19 mouse cellular contexts compared by ENCODE assay signal in genomic region chr15:11835913-11836312, GRCm38 (mm10).
A peak's percentile ranks its signal among the peaks of the same experiment; 100 is the strongest.
DNase-seq lines count a peak whose midpoint lies in the region; ATAC-seq lines count a peak whose summit lies in the region.
"Had no signal": no experiment of that assay in that cellular context is flagged by ENCODE, and none has a peak within 500 bp of the region (broad histone marks: within the 10 kb centered on the region; RNA-seq: fewer than 3 reads in every experiment).

No protein-coding gene starts in this region.

- H3K4me2 ChIP-seq in heart, embryonic 15.5 days, result no peak overlapping the region
- no peak overlapping the region for H3K4me2 ChIP-seq in lung, embryonic 16.5 days (ENCODE audit: low read depth, low read length)
- H3K4me2 ChIP-seq: embryonic facial prominence, embryonic 13.5 days; hindbrain, embryonic 12.5 days; liver, embryonic 15.5 days had no signal

- 21% methylated on average over 1 of the region's 1 CpGs for WGBS in heart, embryonic 15.5 days
- 16% methylated on average over 1 of the region's 1 CpGs for WGBS in lung, embryonic 16.5 days

- H3K9me3 ChIP-seq in heart, embryonic 15.5 days (replicated peaks), result no peaks in the 10 kb centered on the region
- no peaks in the 10 kb centered on the region for H3K9me3 ChIP-seq in lung, embryonic 16.5 days (ENCODE audit: control insufficient read depth, low read length)
- H3K9me3 ChIP-seq: embryonic facial prominence, embryonic 13.5 days; hindbrain, embryonic 12.5 days; liver, embryonic 15.5 days had no signal

- DNase-seq in heart, postnatal 10 days, result no peak
- DNase-seq in lung, postnatal 4 days, result no peak
- peak; percentile 75 for DNase-seq in embryo, embryonic 10 days (ENCODE audit: low spot score)
- peak; percentile 27 for DNase-seq in yolk sac, embryonic 10.5 days (ENCODE audit: low spot score)
- no peak for DNase-seq in adrenal gland, postnatal 14 days
- DNase-seq: adrenal gland, adult 8-10 months; cerebellum, adult 8-10 months; gastrocnemius, adult 2 months; heart, adult 18-20 months; kidney, adult 18-20 months; right cerebral cortex, adult 18-20 months had no signal

- H3K36me3 ChIP-seq in heart, embryonic 15.5 days, result no peaks in the 10 kb centered on the region
- no peaks in the 10 kb centered on the region for H3K36me3 ChIP-seq in lung, embryonic 16.5 days (ENCODE audit: control insufficient read depth, insufficient read depth, low read length)
- H3K36me3 ChIP-seq: embryonic facial prominence, embryonic 13.5 days; hindbrain, embryonic 12.5 days; liver, embryonic 15.5 days had no signal

- H3K4me3 ChIP-seq in heart, embryonic 15.5 days, result no peak overlapping the region
- H3K4me3 ChIP-seq in lung, embryonic 16.5 days (ENCODE audit: low read length), result no peak overlapping the region
- H3K4me3 ChIP-seq: embryonic facial prominence, embryonic 13.5 days; gastrocnemius, adult 2 months; hindbrain, embryonic 12.5 days; liver, embryonic 15.5 days; myocyte had no signal

- H3K27me3 ChIP-seq in heart, embryonic 15.5 days, result no peaks in the 10 kb centered on the region
- H3K27me3 ChIP-seq in lung, embryonic 16.5 days (ENCODE audit: control insufficient read depth, insufficient read depth, low read depth, low read length), result no peaks in the 10 kb centered on the region
- H3K27me3 ChIP-seq: embryonic facial prominence, embryonic 13.5 days; hindbrain, embryonic 12.5 days; liver, embryonic 15.5 days had no signal

- no peak overlapping the region for H3K9ac ChIP-seq in heart, embryonic 15.5 days
- no peak overlapping the region for H3K9ac ChIP-seq in lung, embryonic 16.5 days (ENCODE audit: low read length)
- H3K9ac ChIP-seq: embryonic facial prominence, embryonic 13.5 days; hindbrain, embryonic 12.5 days; liver, embryonic 15.5 days had no signal

- peaks cover 3% of the 10 kb centered on the region; the same call in 1 of the 2 replicates for H3K4me1 ChIP-seq in heart, embryonic 15.5 days (replicated peaks)
- no peaks in the 10 kb centered on the region for H3K4me1 ChIP-seq in lung, embryonic 16.5 days (replicated peaks; ENCODE audit: control insufficient read depth, insufficient read depth, low read length)
- H3K4me1 ChIP-seq: hindbrain, embryonic 12.5 days; liver, embryonic 15.5 days had no signal

- H3K27ac ChIP-seq in heart, embryonic 15.5 days, result no peak overlapping the region
- no peak overlapping the region for H3K27ac ChIP-seq in lung, embryonic 16.5 days (ENCODE audit: low read length)
- H3K27ac ChIP-seq: embryonic facial prominence, embryonic 13.5 days; gastrocnemius, adult 2 months; hindbrain, embryonic 12.5 days; liver, embryonic 15.5 days had no signal

- ATAC-seq in heart, embryonic 15.5 days (replicated peaks; ENCODE audit: insufficient number of reproducible peaks, insufficient read depth, low FRiP score, low read depth), result 0 out of 2 replicates have a peak, but pooled peaks have one; percentile 7
- ATAC-seq in lung, embryonic 16.5 days (ENCODE audit: low read depth), result peak; percentile 36; the same call in 1 of the 2 replicates
- ATAC-seq in frontal cortex, adult (ENCODE audit: low TSS enrichment), result no peak
- ATAC-seq: forebrain, embryonic 14.5 days had no signal

- intact Hi-C loops in heart, postnatal 10 days (cut with DNase I), result no loop called here

Comparison
In these comparisons a context has a peak if more than half of its experiments do, and no peak if none do; other contexts are left out.
1. DNase-seq: peak in embryo, embryonic 10 days (single experiment) and yolk sac, embryonic 10.5 days (single experiment); none in heart, postnatal 10 days (0 of 2), lung, postnatal 4 days (0 of 2) and adrenal gland, postnatal 14 days (single experiment).